Mouse (Mus musculus) left cerebral cortex, adult 6 months (tissue): ENCODE results near the gene Adap1. TPM values are rescaled to one million over a fixed set of nuclear protein-coding genes. Genes with fewer than 3 reads are reported as not detected.

ENCODE experiments used
- long read RNA-seq, 2 experiments: library from polyadenylated mRNA; unstranded; transcript quantifications; one replicate each; pipeline ENCODE4 v2.0.0; 2019 to 2020
- polyA plus RNA-seq: library from polyadenylated mRNA; unstranded; fragments of <200 nt; fragmentation: Nextera tagmentation; gene quantifications from 2 replicates; pipeline ENCODE4 v1.2.3, GENCODE M21; 2021

Adap1 gene
- polyA plus RNA-seq: 55.0 and 60.0 TPM in 2 replicates
- long read RNA-seq, experiment 1, transcript Adap1-201 (11 exons, 2,557 nt): major isoform, 203 of 334 reads
- long read RNA-seq, experiment 1, partial matches to known transcripts: 74 of 334 reads
- long read RNA-seq, experiment 1, other reads (novel, unspliced or antisense): 56 of 334 reads
- long read RNA-seq, experiment 2, transcript Adap1-201 (11 exons, 2,557 nt): major isoform, 44 of 128 reads
- long read RNA-seq, experiment 2, partial matches to known transcripts: 27 of 128 reads
- long read RNA-seq, experiment 2, other reads (novel, unspliced or antisense): 57 of 128 reads

DNA sequence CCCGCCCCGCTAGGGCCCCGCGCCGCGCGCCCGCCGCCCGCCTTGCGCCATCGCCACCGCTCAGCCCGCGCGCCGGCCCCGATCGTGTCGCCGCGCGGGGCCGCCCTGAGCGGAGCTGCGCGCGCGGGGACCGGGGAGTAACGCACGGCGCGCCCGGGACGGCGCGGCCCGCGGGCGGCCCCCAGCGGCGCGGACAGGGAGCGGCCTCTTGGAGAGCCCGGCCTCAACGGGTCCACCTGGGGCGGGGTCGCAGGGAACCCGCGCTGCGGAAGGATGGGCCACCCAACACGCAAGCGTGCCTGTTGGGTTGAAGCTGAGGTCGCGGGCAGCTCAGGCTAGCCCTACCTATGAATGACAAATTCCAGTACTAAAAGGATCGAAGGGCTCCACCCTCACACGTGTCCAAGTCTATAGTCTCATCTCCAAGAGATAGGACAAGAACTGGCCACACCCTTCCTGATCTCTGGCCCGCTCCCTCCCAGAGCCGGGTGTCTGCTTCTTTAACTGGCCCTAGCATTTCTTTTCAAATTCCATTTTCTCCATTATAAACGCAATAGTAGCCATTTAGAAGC, at the start of gene Adap1:
Adap1 (minus strand) TSS at position 228 of the 572 bp plus-strand sequence.

DNA sequence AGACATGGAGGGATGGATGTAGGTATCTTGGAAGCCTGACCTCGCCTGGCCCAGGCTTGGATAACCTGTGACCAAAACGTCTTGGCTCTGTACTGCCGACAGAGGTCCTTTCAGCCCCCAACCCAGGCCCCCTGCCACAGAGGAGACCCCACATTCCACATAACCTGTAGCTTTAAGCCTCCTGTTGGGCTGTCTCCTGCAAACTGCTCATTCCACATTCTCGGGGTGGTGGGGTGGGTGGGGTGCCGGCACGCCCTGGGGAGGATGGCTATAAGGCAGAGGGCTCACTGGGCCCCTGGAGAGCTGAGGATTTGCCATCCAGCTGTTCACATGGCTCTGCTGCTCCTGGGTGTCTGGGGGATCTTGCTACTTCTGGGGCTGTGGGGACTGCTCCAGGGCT, 26.9 kb upstream of the Adap1 start, which contains the start of gene Cyp2w1:
Cyp2w1 (plus strand) TSS at position 301 of the 400 bp plus-strand sequence.

DNA sequence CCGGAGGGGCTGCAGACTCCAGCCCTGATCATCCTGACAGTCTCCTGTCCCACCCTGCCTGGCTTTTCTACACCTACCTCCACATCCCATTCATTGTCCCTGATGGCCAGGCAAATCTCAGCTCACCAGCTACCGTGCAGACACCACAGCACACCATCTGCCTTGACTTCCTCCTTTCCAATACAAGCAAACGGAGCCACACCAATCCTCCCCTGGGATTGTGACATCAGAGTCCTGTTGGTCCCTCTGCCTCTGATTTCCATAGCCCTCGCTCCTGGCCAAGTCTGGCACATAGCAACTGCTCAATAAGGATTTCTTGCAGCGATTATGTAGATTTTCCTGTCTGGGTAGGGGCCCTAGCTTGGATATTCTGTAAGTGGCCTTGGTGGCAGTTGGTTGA, 25.7 kb upstream of the Adap1 start, which contains the start of gene Cox19:
Cox19 (minus strand) TSS at position 285 of the 400 bp plus-strand sequence.

DNA sequence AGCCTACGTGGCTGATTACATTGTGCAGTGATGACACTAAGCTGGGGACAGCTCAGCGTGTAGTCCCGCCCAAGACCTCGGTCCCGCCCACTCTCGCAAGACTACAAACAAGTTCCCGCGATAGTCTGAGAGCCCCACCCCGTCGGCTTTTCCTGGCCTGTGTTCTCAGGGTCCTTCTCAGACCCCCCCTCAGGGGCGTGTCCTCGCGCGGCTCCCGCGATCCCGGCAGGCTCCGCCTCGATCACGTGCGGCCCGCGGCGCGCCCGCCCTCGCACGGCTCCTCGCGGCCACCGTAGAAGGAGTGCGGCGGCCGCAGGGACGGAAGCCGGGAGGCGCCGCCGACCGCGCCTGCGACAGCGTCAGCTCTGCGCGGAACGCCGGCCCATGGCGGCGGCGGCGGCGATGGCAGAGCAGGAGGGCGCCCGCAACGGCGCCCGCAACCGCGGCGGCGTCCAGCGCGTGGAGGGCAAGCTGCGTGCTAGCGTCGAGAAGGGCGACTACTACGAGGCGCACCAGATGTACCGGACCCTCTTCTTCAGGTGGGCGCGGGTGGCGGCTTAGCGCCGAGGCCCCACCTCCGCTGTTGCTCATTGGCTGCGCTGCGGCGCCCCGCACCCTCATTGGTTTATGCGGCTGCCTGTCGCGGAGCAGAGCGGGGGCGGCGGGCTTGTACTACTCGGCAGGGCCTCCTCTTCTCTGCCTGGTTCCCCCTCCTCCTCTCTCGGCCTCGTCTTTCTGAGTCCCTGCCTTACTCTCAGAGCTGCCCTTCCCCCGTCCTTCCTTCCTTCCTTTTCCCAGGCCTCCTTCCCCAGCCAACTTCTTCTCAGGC, 73.1 kb downstream of the Adap1 start, which contains the start of gene Get4:
Get4 (plus strand) TSS at position 244 of the 829 bp plus-strand sequence.

Other genes with a start within 250 kb of the Adap1 start
- gene Prkar1b, start 175.6 kb downstream of the Adap1 start, polyA plus RNA-seq: 573 and 705 TPM in 2 replicates
- gene Dnaaf5, start 175.4 kb downstream of the Adap1 start, polyA plus RNA-seq: 1.0 and 3.0 TPM in 2 replicates
- gene Sun1, start 125.0 kb downstream of the Adap1 start, polyA plus RNA-seq: 41.0 and 60.5 TPM in 2 replicates
- gene Get4, start 73.3 kb downstream of the Adap1 start, polyA plus RNA-seq: 52.9 and 96.7 TPM in 2 replicates
- gene Cox19, start 25.8 kb upstream of the Adap1 start, polyA plus RNA-seq: 57.7 and 65.3 TPM in 2 replicates
- gene Cyp2w1, start 27.0 kb upstream of the Adap1 start, polyA plus RNA-seq: not detected in 2 replicates
- gene Gpr146, start 52.1 kb upstream of the Adap1 start, polyA plus RNA-seq: 7.7 and 12.2 TPM in 2 replicates
- gene C130050O18Rik, start 79.7 kb upstream of the Adap1 start, polyA plus RNA-seq: 0.33 and 0.64 TPM in 2 replicates
- gene Gper1, start 97.5 kb upstream of the Adap1 start, polyA plus RNA-seq: 1.5 and 2.3 TPM in 2 replicates
- 15.0 and 15.1 TPM in 2 replicates for gene 3110082I17Rik, start 134.9 kb upstream of the Adap1 start, polyA plus RNA-seq
- gene Zfand2a, start 158.9 kb upstream of the Adap1 start, polyA plus RNA-seq: 18.5 and 18.7 TPM in 2 replicates
- gene Uncx, start 217.9 kb upstream of the Adap1 start, polyA plus RNA-seq: not detected in 2 replicates